Mouse (Mus musculus) embryonic facial prominence, embryonic 11.5 days (tissue): ENCODE data around the gene Commd3. TPM values are rescaled to one million over a fixed set of nuclear protein-coding genes. Genes with fewer than 3 reads are reported as not detected.

ENCODE experiments used
- ATAC-seq: fragments of 200-750 bp; cut with Nextera tagmentation; replicated peaks from 2 replicates; pipeline ENCODE4 v1.8.0; 2017; ENCODE audit warnings: low read depth; ENCODE audit not compliant: insufficient number of reproducible peaks, low FRiP score, low TSS enrichment
- DNase-seq: peaks from one replicate; pipeline ENCODE4 v3.0.0-alpha.2; 2015; ENCODE audit warnings: low spot score
- H3K27ac ChIP-seq: fragments of 300-500 bp; sonication (generic); replicated peaks from 2 replicates; pipeline ENCODE4 v1.5.1; 2014; ENCODE audit warnings: mild to moderate bottlenecking, low read depth, low read length, control low read depth
- H3K27me3 ChIP-seq: fragments of 300-500 bp; sonication (generic); 2 replicates; pipeline ENCODE4 v1.6.1; 2014; ENCODE audit warnings: mild to moderate bottlenecking, low read length, moderate library complexity, mixed read lengths; ENCODE audit not compliant: control insufficient read depth, insufficient read depth
- H3K36me3 ChIP-seq: fragments of 300-500 bp; sonication (generic); replicated peaks from 2 replicates; pipeline ENCODE4 v1.6.1; 2014; ENCODE audit warnings: low read depth, mild to moderate bottlenecking, low read length, moderate library complexity, mixed read lengths; ENCODE audit not compliant: control insufficient read depth, insufficient read depth
- H3K4me1 ChIP-seq: fragments of 300-500 bp; sonication (generic); 2 replicates; pipeline ENCODE4 v1.6.1; 2014; ENCODE audit warnings: low read length, mixed read lengths; ENCODE audit not compliant: control insufficient read depth, insufficient read depth
- H3K4me2 ChIP-seq: fragments of 300-500 bp; sonication (generic); 2 replicates; pipeline ENCODE4 v1.6.1; 2014; ENCODE audit warnings: low read depth, mild to moderate bottlenecking, control low read depth, low read length, moderate library complexity
- H3K4me3 ChIP-seq: fragments of 300-500 bp; sonication (generic); 2 replicates; pipeline ENCODE4 v1.5.1; 2014; ENCODE audit warnings: low read depth, low read length, control low read depth
- H3K9ac ChIP-seq: fragments of 300-500 bp; sonication (generic); replicated peaks from 2 replicates; pipeline ENCODE4 v1.6.1; 2014; ENCODE audit warnings: mild to moderate bottlenecking, control low read depth, low read length
- H3K9me3 ChIP-seq: fragments of 300-500 bp; sonication (generic); replicated peaks from 2 replicates; pipeline ENCODE4 v1.6.1; 2016; ENCODE audit warnings: mild to moderate bottlenecking, low read length, inconsistent platforms, mixed read lengths; ENCODE audit not compliant: control insufficient read depth
- WGBS: fragments of 180-500 bp; shearing (Covaris S2); extraction: QIAGEN DNeasy Blood & Tissue Kit; methylation state at CpG from one replicate; pipeline ENCODE4 v1.1.7; 2014; 5-methylcytosine and 5-hydroxymethylcytosine counted together
- polyA plus RNA-seq: library from polyadenylated mRNA; unstranded; fragments of >200 nt; fragmentation: Nextera tagmentation; extraction: Ambion mirVana; gene quantifications from 2 replicates; pipeline ENCODE4 v1.2.1, GENCODE M21; 2014

Gene Commd3
- polyA plus RNA-seq: 182 and 184 TPM in 2 replicates

DNA sequence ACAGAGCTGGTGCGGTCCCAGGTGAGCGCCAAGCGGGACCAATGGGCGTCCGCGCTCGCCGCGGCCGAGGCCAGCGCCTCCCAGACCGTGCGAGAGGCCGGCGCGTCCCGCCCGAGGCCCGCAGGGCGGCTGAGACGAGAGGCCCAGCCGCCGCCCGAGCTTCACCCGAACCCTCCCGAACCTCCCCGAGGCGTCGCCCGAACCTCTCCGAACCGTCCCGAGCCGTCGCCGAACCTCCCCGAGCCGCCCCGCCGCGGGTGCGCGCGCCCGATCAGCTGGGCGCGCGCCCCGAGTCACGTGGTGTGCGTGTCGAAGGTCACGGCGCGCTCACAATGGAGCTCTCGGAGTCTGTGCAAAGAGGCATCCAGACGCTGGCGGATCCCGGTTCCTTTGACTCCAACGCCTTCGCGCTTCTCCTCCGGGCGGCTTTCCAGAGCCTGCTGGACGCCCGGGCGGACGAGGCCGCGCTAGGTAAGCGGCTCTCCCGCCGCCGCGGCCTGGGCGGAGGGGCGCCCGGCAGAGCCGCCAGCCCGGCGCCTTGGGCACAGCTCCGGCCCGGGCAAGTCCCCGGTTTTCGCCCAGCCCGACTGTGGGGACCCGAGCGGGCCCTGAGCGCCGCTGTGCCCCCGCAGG lies at the start of gene Commd3:
Gene Commd3 (plus strand): TSS at position 252 of the 633 bp plus-strand sequence.
- H3K36me3 ChIP-seq: no peaks in the 10 kb centered on the region
- peak within 1 kb of the TSS; percentile 84 for H3K4me3 ChIP-seq
- no peaks in the 10 kb centered on the region for H3K4me1 ChIP-seq
- DNase-seq: peak; percentile 91
- ATAC-seq: peak; percentile 91
- WGBS: under 1% methylated on average over 63 of the region's 91 CpGs
- peak within 1 kb of the TSS; percentile 88 for H3K4me2 ChIP-seq
- H3K27me3 ChIP-seq: no peaks in the 10 kb centered on the region
- H3K9ac ChIP-seq: peak within 1 kb of the TSS; percentile 99
- peak within 1 kb of the TSS; percentile 98 for H3K27ac ChIP-seq
- H3K9me3 ChIP-seq: no peaks in the 10 kb centered on the region

DNA sequence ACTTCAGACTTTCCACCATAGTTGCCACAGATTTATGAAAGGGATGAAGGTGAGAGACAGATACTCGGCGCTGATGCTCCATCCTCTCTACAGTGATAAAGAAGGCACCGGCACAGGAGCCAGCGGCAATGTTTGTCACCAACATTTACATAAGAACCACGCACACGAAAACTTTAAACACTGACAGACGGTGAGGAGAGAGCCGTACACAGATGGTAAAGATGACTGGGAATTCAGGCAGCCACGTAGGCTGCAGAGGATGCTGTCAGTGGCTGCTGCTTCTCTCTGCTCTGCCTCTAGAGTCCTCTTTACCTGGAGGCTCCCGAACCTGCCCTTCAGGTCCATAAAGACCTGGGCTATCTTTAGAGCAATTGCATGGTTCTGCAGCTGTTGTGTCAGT lies 49.0 kb upstream of the Commd3 start:
- no peak overlapping the region for H3K4me2 ChIP-seq
- H3K36me3 ChIP-seq: no peaks in the 10 kb centered on the region
- no peaks in the 10 kb centered on the region; the same call in 1 of the 2 replicates for H3K27me3 ChIP-seq
- WGBS: 62% methylated on average over 10 of the region's 10 CpGs
- no peaks in the 10 kb centered on the region for H3K9me3 ChIP-seq
- no peak overlapping the region for H3K9ac ChIP-seq
- H3K4me3 ChIP-seq: no peak overlapping the region
- DNase-seq (no peak), ATAC-seq (no peak)
- H3K4me1 ChIP-seq: no peaks in the 10 kb centered on the region; the same call in 1 of the 2 replicates
- H3K27ac ChIP-seq: no peak overlapping the region

DNA sequence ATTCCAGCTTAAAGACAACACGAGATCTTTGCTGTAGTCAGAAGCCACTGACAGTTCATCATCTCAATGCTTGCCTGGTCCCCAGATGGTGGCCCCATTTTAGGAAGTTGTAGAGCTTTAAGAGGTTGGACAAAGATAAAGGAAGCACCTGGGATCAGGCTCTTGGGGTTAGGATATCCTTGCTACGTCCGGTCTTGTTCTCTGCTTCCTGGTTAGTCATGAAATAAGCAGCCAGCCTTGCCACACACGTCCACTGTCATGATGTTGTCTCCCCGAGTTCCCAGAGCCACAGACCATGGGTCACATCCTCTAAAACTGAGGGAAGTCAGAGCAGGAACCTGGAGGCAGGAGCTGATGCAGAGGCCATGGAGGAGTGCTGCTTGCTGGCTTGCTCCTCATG lies 41.6 kb upstream of the Commd3 start:
- DNase-seq: no peak
- Histone ChIP-seq H3K9me3 (no peaks in the 10 kb centered on the region), H3K4me1 (no peaks in the 10 kb centered on the region), H3K9ac (no peak overlapping the region), H3K36me3 (no peaks in the 10 kb centered on the region), H3K4me2 (no peak overlapping the region), H3K4me3 (no peak overlapping the region), H3K27me3 (no peaks in the 10 kb centered on the region), H3K27ac (no peak overlapping the region)
- WGBS: 74% methylated on average over 5 of the region's 5 CpGs
- no peak for ATAC-seq

DNA sequence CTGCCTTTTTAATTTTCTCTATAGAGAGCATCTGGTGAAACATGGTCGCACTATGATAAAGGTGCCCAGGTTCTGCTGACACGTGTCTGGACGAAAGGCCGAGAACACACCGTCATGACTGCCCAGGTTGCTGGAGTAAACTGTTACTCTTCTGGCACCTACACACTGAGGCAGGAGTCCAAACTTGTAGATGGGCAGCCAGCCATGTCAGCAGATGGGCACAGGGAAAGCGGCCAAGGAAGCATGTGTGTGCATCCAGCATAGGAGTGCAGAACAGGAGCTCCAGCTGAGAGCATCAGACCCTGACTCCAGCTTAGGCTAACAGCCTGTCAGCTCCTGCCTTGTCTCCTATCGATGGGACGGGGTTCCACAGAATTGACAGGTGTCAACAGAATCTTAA lies 37.1 kb upstream of the Commd3 start:
- ATAC-seq (no peak), DNase-seq (no peak)
- no peak overlapping the region for H3K4me2 ChIP-seq
- H3K36me3 ChIP-seq: no peaks in the 10 kb centered on the region
- H3K27ac ChIP-seq: no peak overlapping the region
- no peaks in the 10 kb centered on the region for H3K27me3 ChIP-seq
- no peak overlapping the region for H3K9ac ChIP-seq
- H3K9me3 ChIP-seq: no peaks in the 10 kb centered on the region
- no peak overlapping the region for H3K4me3 ChIP-seq
- WGBS: 91% methylated on average over 8 of the region's 8 CpGs
- no peaks in the 10 kb centered on the region for H3K4me1 ChIP-seq

DNA sequence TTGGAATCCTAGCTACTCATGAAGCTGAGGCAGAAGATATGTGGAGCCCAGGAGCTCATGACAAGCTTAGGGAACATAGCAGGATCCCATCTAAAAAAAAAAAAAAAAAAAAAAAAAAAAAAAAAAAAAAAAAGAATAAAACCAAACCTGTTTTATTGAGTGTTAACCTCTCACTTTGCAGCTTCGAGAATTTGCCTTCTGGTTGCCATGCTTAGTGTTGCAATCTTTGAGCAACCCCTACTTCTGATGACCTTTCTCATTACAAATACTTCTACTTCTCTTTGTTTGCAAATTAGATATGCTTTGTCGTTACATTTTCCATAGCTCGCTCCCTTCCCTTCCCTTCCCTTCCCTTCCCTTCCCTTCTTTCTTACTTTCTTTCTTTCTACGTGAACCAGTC lies 23.6 kb upstream of the Commd3 start:
- Histone ChIP-seq H3K27ac (no peak overlapping the region), H3K9me3 (no peaks in the 10 kb centered on the region), H3K4me1 (no peaks in the 10 kb centered on the region), H3K27me3 (no peaks in the 10 kb centered on the region), H3K36me3 (no peaks in the 10 kb centered on the region), H3K4me2 (no peak overlapping the region), H3K9ac (no peak overlapping the region), H3K4me3 (no peak overlapping the region)
- ATAC-seq (no peak), DNase-seq (no peak)
- WGBS: 67% methylated on average over 4 of the region's 4 CpGs

DNA sequence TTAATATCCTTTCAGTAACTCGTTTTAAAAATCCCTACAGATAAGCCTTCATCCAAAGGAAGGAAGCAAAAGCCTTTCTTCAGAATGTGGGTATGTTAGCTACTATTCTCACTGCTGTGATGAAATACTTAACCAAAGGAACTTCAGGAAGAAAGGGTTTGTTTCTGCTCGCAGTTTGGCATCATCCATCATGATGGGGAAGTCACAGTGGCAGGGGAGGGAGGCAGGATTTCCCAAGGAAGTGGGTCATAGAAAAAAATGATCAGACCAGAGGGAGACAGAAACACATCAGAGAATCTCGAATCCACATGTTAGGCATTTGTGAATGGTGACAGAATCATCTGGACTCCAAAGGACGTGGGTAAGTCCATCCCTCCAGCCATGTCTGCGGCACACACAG lies 17.4 kb upstream of the Commd3 start:
- DNase-seq (no peak), ATAC-seq (no peak)
- Histone ChIP-seq H3K9me3 (no peaks in the 10 kb centered on the region), H3K4me2 (no peak overlapping the region), H3K4me3 (no peak overlapping the region), H3K27ac (no peak overlapping the region), H3K27me3 (no peaks in the 10 kb centered on the region), H3K4me1 (no peaks in the 10 kb centered on the region), H3K36me3 (no peaks in the 10 kb centered on the region), H3K9ac (no peak overlapping the region)
- WGBS: 80% methylated on average over 5 of the region's 5 CpGs

DNA sequence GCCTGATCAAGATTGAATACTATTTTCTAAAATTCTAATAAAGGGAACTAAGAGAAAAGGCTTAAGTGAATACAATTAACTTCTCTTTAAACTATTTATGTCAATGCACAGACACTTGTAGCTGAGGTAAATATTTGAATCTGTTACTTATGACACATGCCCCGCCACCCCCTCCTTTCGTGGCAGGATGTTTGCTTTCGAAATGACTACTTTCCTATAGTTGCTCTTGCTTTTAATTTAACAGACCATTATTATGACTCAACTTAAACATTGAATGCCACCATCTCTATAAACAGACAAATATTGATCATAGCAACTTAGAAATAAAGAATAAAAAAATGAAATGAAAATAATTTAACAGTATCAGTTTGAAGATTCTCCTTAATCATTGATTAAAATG lies 8.2 kb upstream of the Commd3 start:
- Histone ChIP-seq H3K27ac (no peak overlapping the region), H3K4me1 (no peaks in the 10 kb centered on the region), H3K4me2 (no peak overlapping the region), H3K4me3 (no peak overlapping the region), H3K36me3 (no peaks in the 10 kb centered on the region), H3K9ac (no peak overlapping the region), H3K9me3 (no peaks in the 10 kb centered on the region), H3K27me3 (no peaks in the 10 kb centered on the region)
- no peak for DNase-seq
- WGBS: 90% methylated on average over 3 of the region's 3 CpGs
- no peak for ATAC-seq

DNA sequence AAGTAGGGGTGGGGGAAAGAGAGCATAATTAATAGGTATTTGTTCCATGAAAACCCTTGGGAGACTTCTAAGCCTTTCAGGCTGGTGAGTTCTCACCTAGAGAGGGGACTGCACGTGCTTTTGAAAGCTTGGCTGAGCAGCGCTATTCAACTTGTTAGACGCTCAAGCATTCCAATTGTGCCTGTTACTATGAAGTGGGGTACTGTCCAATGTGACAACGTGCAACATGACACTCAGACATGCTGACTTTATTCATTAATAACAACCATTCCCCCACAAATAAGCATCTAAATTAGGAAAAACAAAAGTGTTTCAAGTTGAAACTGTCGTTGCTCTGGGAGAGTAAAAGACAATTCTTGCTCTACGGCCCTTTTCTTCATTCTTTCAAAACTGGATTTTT lies 1.1 kb upstream of the Commd3 start:
- no peak for ATAC-seq
- no peak overlapping the region for H3K27ac ChIP-seq
- no peak for DNase-seq
- no peaks in the 10 kb centered on the region for H3K27me3 ChIP-seq
- H3K36me3 ChIP-seq: no peaks in the 10 kb centered on the region
- 10% methylated on average over 6 of the region's 6 CpGs for WGBS
- no peak overlapping the region for H3K9ac ChIP-seq
- H3K4me1 ChIP-seq: no peaks in the 10 kb centered on the region
- H3K4me2 ChIP-seq: no peak overlapping the region
- H3K9me3 ChIP-seq: no peaks in the 10 kb centered on the region
- H3K4me3 ChIP-seq: no peak overlapping the region
